Mouse (Mus musculus) A20 (cell line): ENCODE data around the gene Stab2.

Experiments used
- DNase-seq: peaks from one replicate; pipeline ENCODE4 v3.0.0-alpha.2; 2011; ENCODE audit warnings: low read depth, low spot score

Stab2 gene

GRCm38 (mm10) chr10:86990666-86991065, 17.2 kb downstream of the Stab2 start:
- DNase-seq = no peak

DNA sequence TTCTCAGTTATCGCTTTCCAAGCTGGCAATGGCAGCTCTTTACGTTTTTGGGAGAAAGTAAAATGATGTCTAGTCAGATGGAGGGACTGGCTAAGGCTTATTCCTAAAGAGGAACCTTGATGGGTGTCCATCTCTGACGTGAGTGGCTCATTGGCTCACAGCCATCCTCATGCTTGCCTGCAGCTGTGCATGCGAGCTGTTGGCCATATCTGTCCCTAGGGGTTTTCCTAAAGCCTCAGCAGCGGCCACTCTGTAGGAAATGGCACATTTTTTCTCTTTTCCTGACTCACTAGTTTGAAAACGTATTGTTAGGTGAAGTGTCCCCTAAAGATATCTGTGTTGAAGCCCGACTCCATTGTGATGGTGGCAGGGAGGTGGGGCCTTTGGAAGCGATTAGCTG, 18.0 kb downstream of the Stab2 start:
- DNase-seq = peak; percentile 6

- peak; percentile 38 for DNase-seq
Measured at GRCm38 (mm10) chr10:86976001-86976726, 31.7 kb downstream of the Stab2 start.

DNA sequence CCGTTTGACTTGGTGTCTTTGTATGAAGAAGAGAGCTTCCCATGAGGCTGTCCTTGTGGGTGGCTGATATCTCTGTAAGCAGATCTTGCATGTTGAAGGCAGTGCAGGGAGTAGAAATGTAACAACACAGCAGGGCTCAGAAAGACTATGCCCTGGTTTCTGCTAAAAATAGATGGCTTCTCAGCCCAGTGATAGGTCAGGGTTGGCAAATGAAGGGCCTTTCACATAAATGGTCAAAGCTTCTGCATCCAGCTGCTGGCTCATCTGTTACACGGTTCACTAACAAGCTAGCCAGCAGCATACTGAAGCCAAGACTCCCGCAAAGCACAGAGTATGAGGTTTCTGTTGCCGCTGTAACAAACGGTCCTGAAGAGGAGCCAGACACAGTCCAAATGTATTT, 34.5 kb downstream of the Stab2 start:
- DNase-seq = no peak

DNA sequence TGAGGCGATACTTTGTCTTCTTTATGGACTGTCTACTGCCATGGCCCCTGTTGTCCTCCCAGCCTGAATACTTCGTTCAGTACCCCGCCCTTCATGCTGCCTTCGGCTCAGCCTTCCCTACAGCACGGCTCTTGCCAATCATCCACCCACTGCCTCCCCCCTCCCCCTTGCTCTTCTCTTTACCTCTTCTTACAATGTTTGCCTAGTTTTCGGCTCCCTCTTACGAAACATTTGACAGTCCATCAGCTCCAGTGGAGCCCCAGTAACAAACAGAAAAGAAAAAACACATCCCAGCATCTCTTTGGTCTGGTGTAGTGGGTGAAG, 35.4 kb downstream of the Stab2 start:
- DNase-seq = no peak

- DNase-seq = peak; percentile 68
Measured at GRCm38 (mm10) chr10:86971680-86972502, 35.9 kb downstream of the Stab2 start.

GRCm38 (mm10) chr10:86969346-86969745, 38.5 kb downstream of the Stab2 start:
- no peak for DNase-seq

DNA sequence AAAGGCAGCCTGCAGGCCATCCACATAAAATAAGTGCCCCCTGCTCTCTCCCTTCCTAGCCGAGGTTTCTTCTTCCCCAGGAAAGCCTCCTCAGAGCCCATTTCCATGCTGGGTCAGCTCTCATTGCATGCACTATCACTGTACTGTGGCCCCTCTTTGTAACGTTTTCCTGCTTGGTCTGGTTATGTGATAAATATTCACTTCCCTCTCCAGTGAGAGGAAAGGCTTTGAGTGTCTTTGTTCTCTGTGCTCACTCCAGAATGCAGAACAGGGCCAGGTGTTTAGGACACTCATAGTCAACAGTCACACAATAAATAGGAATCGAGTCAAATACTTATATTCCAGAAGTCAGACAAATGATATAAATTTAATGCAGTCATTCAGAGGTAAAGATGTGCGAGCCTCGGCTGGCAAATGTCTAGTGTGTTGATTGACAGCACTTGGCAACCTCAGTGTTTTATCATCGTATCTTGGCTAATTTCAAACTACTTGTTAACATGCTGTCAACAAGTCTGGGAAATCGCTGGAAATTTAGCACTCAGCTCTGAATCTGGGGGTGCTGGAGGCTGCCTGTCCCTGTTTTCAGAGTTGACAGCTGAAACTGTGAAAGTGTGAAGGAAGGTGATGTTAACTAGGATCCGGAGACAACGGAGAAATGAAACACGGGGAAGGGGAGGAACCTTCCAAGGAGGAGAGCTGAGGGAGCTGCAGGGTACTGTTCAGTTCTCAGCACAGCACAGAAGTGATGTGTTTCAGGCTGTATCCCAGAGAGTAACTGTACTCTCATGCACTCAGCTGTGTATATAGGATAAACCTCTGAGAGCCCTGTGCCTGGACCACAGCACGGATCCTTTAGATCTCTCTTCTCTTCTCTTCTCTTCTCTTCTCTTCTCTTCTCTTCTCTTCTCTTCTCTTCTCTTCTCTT, 46.0 kb downstream of the Stab2 start:
- no peak for DNase-seq

GRCm38 (mm10) chr10:86955299-86955698, 52.5 kb downstream of the Stab2 start:
- DNase-seq = no peak

- peak; percentile 11 for DNase-seq
Measured at GRCm38 (mm10) chr10:86952696-86953095, 55.1 kb downstream of the Stab2 start.

DNA sequence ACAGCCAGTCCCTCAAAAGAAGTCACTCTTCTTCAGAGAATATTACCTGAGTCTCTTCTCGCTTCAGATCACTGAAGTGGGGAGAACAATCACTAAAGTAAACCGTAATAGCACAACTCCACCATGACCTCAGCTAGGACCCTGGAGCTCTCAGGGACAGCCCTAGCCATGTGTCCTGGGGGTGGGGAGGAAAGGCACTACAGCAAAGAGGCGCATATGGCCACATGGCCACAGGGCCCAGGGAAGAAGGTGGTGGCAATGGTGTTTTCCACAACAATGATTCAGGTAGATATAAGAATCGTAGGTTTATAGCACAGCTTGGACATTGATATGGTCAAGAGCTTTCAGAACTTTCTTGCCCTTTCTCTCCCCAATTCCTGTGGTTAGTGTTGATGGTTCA, 57.0 kb downstream of the Stab2 start:
- DNase-seq = no peak

DNA sequence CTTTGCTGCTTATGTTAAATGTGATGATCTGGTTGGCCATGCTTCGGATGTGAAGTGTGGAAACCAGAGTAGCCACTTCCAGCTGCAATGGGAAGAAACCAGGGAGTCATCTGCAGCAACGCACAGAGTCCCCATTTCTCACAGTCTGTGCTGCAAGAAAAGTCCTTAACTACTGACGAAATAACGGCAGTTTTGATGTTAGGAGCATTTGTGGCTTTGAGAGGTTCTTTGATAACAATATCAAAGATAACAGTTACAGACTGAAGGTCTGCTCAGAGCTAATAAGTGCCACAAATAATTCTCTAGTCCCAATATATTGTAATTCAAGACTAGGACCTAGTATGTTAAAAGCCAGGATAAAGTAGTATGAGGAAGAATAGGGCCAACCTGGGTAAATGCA, 57.9 kb downstream of the Stab2 start:
- no peak for DNase-seq

GRCm38 (mm10) chr10:86947541-86947940, 60.3 kb downstream of the Stab2 start:
- DNase-seq = no peak

- no peak for DNase-seq
Measured at GRCm38 (mm10) chr10:86940591-86940990, 67.2 kb downstream of the Stab2 start.

DNA sequence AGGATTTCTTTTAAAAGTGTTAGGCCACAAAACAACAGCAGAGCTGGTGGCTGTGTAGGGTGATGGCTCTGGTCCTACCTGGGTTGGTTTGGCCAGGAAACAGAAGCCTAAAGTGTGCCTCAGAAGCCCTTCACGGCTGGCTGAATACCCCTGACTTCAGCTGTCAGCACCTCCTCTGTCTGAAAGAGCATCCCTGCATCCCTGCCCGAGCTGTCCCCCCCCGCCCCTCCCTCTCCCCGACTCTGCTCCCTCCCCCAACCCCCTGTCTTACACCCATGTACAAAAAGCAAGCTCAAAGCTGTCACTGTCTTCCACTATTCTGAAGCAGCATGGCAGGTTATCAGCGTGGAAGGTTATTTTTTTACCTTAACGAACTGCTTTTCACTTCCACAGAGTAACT, 73.4 kb downstream of the Stab2 start:
- peak; percentile 37 for DNase-seq

GRCm38 (mm10) chr10:86933906-86934305, 73.9 kb downstream of the Stab2 start:
- no peak for DNase-seq

GRCm38 (mm10) chr10:86933180-86933695, 74.6 kb downstream of the Stab2 start:
- peak; percentile 85 for DNase-seq

- no peak for DNase-seq
Measured at GRCm38 (mm10) chr10:86923602-86924001, 84.2 kb downstream of the Stab2 start.

DNA sequence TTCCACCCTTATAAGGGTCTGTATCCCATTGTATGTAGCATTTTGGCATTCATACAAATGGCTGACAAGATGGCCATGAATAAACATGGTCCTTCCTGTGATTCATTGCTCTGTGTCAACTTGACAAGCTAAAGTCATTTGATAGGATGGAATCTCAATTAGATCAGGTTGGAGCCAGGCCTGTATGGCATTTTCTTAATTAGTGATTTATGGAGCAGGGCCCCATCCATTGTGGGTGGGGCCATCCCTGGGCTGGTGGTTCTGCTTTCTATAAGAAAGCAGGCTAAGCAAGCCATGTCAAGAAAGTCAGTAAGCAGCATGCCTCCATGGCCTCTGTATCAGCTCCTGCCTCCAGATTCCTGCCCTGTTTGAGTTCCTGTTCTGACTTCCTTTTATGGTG, 92.2 kb downstream of the Stab2 start:
- no peak for DNase-seq

- DNase-seq = no peak
Measured at GRCm38 (mm10) chr10:86908562-86908961, 99.3 kb downstream of the Stab2 start.

- DNase-seq = no peak
Measured at GRCm38 (mm10) chr10:86907043-86907442, 100.8 kb downstream of the Stab2 start.

DNA sequence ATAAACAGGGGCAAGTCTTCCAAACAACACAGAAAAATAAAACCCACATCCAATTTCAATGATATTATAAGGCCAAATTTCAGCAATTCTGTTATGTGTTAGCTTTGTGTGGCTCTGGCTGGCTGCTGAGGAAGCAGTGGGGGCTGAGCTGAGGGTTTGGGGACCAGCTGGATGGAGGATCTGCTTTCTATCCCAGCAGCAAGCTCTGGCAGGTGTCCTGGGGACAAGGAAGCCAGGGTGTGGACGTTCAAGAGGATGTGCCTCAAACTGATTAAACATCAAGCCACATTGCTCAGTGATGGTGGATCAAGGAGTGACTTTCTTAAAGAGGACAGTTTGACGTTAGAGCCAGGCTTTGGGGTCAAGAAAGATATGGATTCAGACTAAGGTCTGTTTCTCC, 112.3 kb downstream of the Stab2 start:
- DNase-seq = no peak
